Mouse (Mus musculus) adrenal gland, adult 8-10 months (tissue): ENCODE results near the gene Gtpbp10. TPM values are rescaled to one million over a fixed set of nuclear protein-coding genes. Genes with fewer than 3 reads are reported as not detected.

Experiments used
- DNase-seq: peaks from one replicate; pipeline ENCODE4 v3.0.0; 2022
- total RNA-seq, 4 experiments: library from RNA; stranded (reverse); gene quantifications; 2 replicates each; pipeline ENCODE4 v1.2.4; 2022

The Gtpbp10 gene
- total RNA-seq, 4 experiments from 2014 or later: 12.9 to 19.4 (median 15.4) TPM

- DNase-seq: no peak
Measured at GRCm38 (mm10) chr5:5496393-5496792, 62.9 kb downstream of the Gtpbp10 start.

GRCm38 (mm10) chr5:5495042-5495441 lies 64.3 kb downstream of the Gtpbp10 start:
- DNase-seq: no peak

GRCm38 (mm10) chr5:5494269-5495005 lies 64.9 kb downstream of the Gtpbp10 start:
- no peak for DNase-seq

- no peak for DNase-seq
Measured at GRCm38 (mm10) chr5:5492163-5492562, 67.2 kb downstream of the Gtpbp10 start.

Other genes with a start within 250 kb of the Gtpbp10 start
- gene Cdk14, start 139.2 kb downstream of the Gtpbp10 start, total RNA-seq: 10 to 100 TPM in 3 of 4 experiments, 1 to 10 TPM in 1; 9.9 to 17.4 (median 11.8) TPM
- 1 to 10 TPM in 1 of 4 experiments, under 1 TPM in 2, not detected in 1; 0.52 to 2.3 (median 0.56) TPM for gene 1700015F17Rik, start 80.4 kb downstream of the Gtpbp10 start, total RNA-seq
- 10 to 100 TPM; 22.1 to 24.2 (median 23.4) TPM for gene Cldn12, start 44.6 kb downstream of the Gtpbp10 start, total RNA-seq
- gene Gm8773, start 14.3 kb upstream of the Gtpbp10 start, total RNA-seq: not detected
- gene Cfap69, start 104.7 kb upstream of the Gtpbp10 start, total RNA-seq: 10 to 100 TPM in 2 of 4 experiments, 1 to 10 TPM in 2; 6.1 to 22.5 (median 12.7) TPM
- gene Steap2, start 135.0 kb upstream of the Gtpbp10 start, total RNA-seq: 10 to 100 TPM; 41.9 to 82.0 (median 64.8) TPM
- gene Steap1, start 189.8 kb upstream of the Gtpbp10 start, total RNA-seq: 10 to 100 TPM; 28.0 to 35.0 (median 31.5) TPM